Mouse (Mus musculus) cerebellum, adult 11-12 months (tissue): ENCODE data around the gene Cspg4.

ENCODE experiments used
- DNase-seq: peaks from one replicate; pipeline ENCODE4 v3.0.0; 2022

The Cspg4 gene

GRCm38 (mm10) chr9:56865673-56866400, 1.0 kb downstream of the Cspg4 start:
- no peak for DNase-seq

GRCm38 (mm10) chr9:56866430-56866829, 1.6 kb downstream of the Cspg4 start:
- no peak for DNase-seq

GRCm38 (mm10) chr9:56868292-56868691, 3.5 kb downstream of the Cspg4 start:
- DNase-seq, result no peak

GRCm38 (mm10) chr9:56869552-56869951, 4.7 kb downstream of the Cspg4 start:
- no peak for DNase-seq

- no peak for DNase-seq
These were observed 5.9 kb downstream of the Cspg4 start for GRCm38 (mm10) chr9:56870778-56871177.

- no peak for DNase-seq
These were observed 6.4 kb downstream of the Cspg4 start for GRCm38 (mm10) chr9:56871191-56871590.

GRCm38 (mm10) chr9:56872105-56872903, 7.5 kb downstream of the Cspg4 start:
- no peak for DNase-seq

- DNase-seq, result no peak
These were observed 8.3 kb downstream of the Cspg4 start for GRCm38 (mm10) chr9:56873097-56873496.

GRCm38 (mm10) chr9:56876784-56877183, 12.0 kb downstream of the Cspg4 start:
- no peak for DNase-seq

GRCm38 (mm10) chr9:56877284-56877683, 12.5 kb downstream of the Cspg4 start:
- no peak for DNase-seq

GRCm38 (mm10) chr9:56880790-56881189, 16.0 kb downstream of the Cspg4 start:
- DNase-seq, result no peak

GRCm38 (mm10) chr9:56881539-56882082, 16.8 kb downstream of the Cspg4 start:
- DNase-seq, result no peak

- no peak for DNase-seq
These were observed 17.4 kb downstream of the Cspg4 start for GRCm38 (mm10) chr9:56882283-56882682.

- DNase-seq, result no peak
These were observed 18.0 kb downstream of the Cspg4 start for GRCm38 (mm10) chr9:56882818-56883217.

GRCm38 (mm10) chr9:56883470-56883869, 18.6 kb downstream of the Cspg4 start:
- DNase-seq, result no peak

GRCm38 (mm10) chr9:56884328-56884727, 19.5 kb downstream of the Cspg4 start:
- no peak for DNase-seq

GRCm38 (mm10) chr9:56886113-56886512, 21.3 kb downstream of the Cspg4 start:
- no peak for DNase-seq

- DNase-seq, result no peak
These were observed 21.8 kb downstream of the Cspg4 start for GRCm38 (mm10) chr9:56886601-56887000.

GRCm38 (mm10) chr9:56887581-56887980, 22.7 kb downstream of the Cspg4 start:
- DNase-seq, result no peak

GRCm38 (mm10) chr9:56889817-56890216, 25.0 kb downstream of the Cspg4 start:
- DNase-seq, result peak; percentile 50

- DNase-seq, result no peak
These were observed 25.9 kb downstream of the Cspg4 start for GRCm38 (mm10) chr9:56890522-56891250.

- DNase-seq, result peak; percentile 48
These were observed 26.7 kb downstream of the Cspg4 start for GRCm38 (mm10) chr9:56891517-56892011.

GRCm38 (mm10) chr9:56892111-56892510, 27.3 kb downstream of the Cspg4 start:
- DNase-seq, result no peak
